In genomic region chr7:100871892-100872291, GRCm38 (mm10) we compare ENCODE assay signal across 16 mouse cellular contexts. TPM values are rescaled to one million over a fixed set of nuclear protein-coding genes. Genes with fewer than 3 reads are reported as not detected.
A peak's percentile ranks its signal among the peaks of the same experiment; 100 is the strongest.
DNase-seq lines count a peak whose midpoint lies in the region; ATAC-seq and TF ChIP-seq lines count a peak whose summit lies in the region.
"Had no signal": no experiment of that assay in that cellular context is flagged by ENCODE, and none has a peak within 500 bp of the region (broad histone marks: within the 10 kb centered on the region; RNA-seq: fewer than 3 reads in every experiment).

No protein-coding gene starts in this region.

- no peaks in the 10 kb centered on the region for H3K4me1 ChIP-seq in lung, postnatal 0 days (ENCODE audit: insufficient read depth, low read depth, low read length)
- H3K4me1 ChIP-seq: forebrain, embryonic 13.5 days; hindbrain, embryonic 12.5 days; neural tube, embryonic 12.5 days; stomach, embryonic 15.5 days had no signal

- no peak overlapping the region for H3K9ac ChIP-seq in lung, postnatal 0 days (replicated peaks; ENCODE audit: low read depth)
- H3K9ac ChIP-seq: forebrain, embryonic 13.5 days; hindbrain, embryonic 12.5 days; limb, embryonic 13.5 days; neural tube, embryonic 12.5 days; stomach, embryonic 15.5 days had no signal

- no peak for TF ChIP-seq EP300 in lung, postnatal 0 days (IDR thresholded peaks at IDR 0.05)

- WGBS in lung, postnatal 0 days = 60% methylated on average over 5 of the region's 5 CpGs

- ATAC-seq in lung, postnatal 0 days = no peak
- ATAC-seq: forebrain, embryonic 13.5 days had no signal

- no peak overlapping the region for H3K4me3 ChIP-seq in gastrocnemius, adult 2 months
- no peak overlapping the region for H3K4me3 ChIP-seq in lung, postnatal 0 days (ENCODE audit: low read depth, low read length)
- H3K4me3 ChIP-seq: forebrain, embryonic 13.5 days; hindbrain, embryonic 12.5 days; limb, embryonic 13.5 days; neural tube, embryonic 12.5 days; stomach, embryonic 15.5 days had no signal

- H3K27ac ChIP-seq in gastrocnemius, adult 2 months = no peak overlapping the region
- no peak overlapping the region for H3K27ac ChIP-seq in lung, postnatal 0 days (ENCODE audit: low read length)
- H3K27ac ChIP-seq: forebrain, embryonic 13.5 days; hindbrain, embryonic 12.5 days; limb, embryonic 13.5 days; neural tube, embryonic 12.5 days; stomach, embryonic 15.5 days had no signal

- H3K9me3 ChIP-seq in lung, postnatal 0 days (ENCODE audit: low read length) = no peaks in the 10 kb centered on the region
- H3K9me3 ChIP-seq: forebrain, embryonic 13.5 days; hindbrain, embryonic 12.5 days; limb, embryonic 13.5 days; neural tube, embryonic 12.5 days; stomach, embryonic 15.5 days had no signal

- no peaks in the 10 kb centered on the region for H3K27me3 ChIP-seq in lung, postnatal 0 days (replicated peaks; ENCODE audit: insufficient read depth, low read length)
- H3K27me3 ChIP-seq: CH12.LX; forebrain, embryonic 13.5 days; hindbrain, embryonic 12.5 days; limb, embryonic 13.5 days; neural tube, embryonic 12.5 days; stomach, embryonic 15.5 days had no signal

- no peak overlapping the region for H3K4me2 ChIP-seq in lung, postnatal 0 days (replicated peaks; ENCODE audit: low read depth, low read length)
- H3K4me2 ChIP-seq: forebrain, embryonic 13.5 days; hindbrain, embryonic 12.5 days; limb, embryonic 13.5 days; neural tube, embryonic 12.5 days; stomach, embryonic 15.5 days had no signal

- no peak for TF ChIP-seq CTCF in gastrocnemius, adult 2 months (IDR thresholded peaks at IDR 0.05)
- no peak for TF ChIP-seq CTCF in lung, postnatal 0 days (IDR thresholded peaks at IDR 0.05)

- DNase-seq in gastrocnemius, adult 2 months = peak; percentile 45
- no peak for DNase-seq in gastrocnemius, postnatal 36 days
- DNase-seq in lung, postnatal 36 days = peak; percentile 33
- no peak for DNase-seq in lung, postnatal 0 days (ENCODE audit: low spot score)
- peak; percentile 56 to 64 for DNase-seq in heart, postnatal 10 days
- DNase-seq in kidney, postnatal 36 days = peak; percentile 47 to 63
- DNase-seq in frontal cortex, adult 2 months (ENCODE audit: extremely low spot score in 1 of 2, low spot score in 1 of 2) = no peak
- DNase-seq in layer of hippocampus, adult 18-20 months (ENCODE audit: low spot score in 2 of 2) = no peak
- DNase-seq: cerebellum, adult 9-10 months; retina, postnatal 1 day had no signal

- intact Hi-C loops in gastrocnemius, adult 2 months (cut with DNase I) = no loop called here
- intact Hi-C loops in gastrocnemius, postnatal 36 days (cut with DNase I) = no loop called here
- intact Hi-C loops in heart, postnatal 10 days (cut with DNase I) = no loop called here

- peaks cover 19% of the 10 kb centered on the region for H3K36me3 ChIP-seq in lung, postnatal 0 days (ENCODE audit: insufficient read depth, low read length)

RNA-seq across cellular contexts. Expression of gene Relt, which starts 8.6 kb away (rescaled TPM):
- total RNA-seq in gastrocnemius, adult 2 months (2021) = 10 to 100 TPM in 1 of 2 experiments, 1 to 10 TPM in 1; 9.5 to 19.8 TPM
- 10 to 100 TPM in 1 of 2 experiments, 1 to 10 TPM in 1; 5.3 to 12.2 TPM for total RNA-seq in gastrocnemius, postnatal 36 days (2021)
- 2.8 and 3.8 TPM in 2 replicates for polyA plus RNA-seq in lung, postnatal 0 days (2015; fragmentation: Nextera tagmentation; extraction: Ambion mirVana)
- total RNA-seq in heart, postnatal 10 days (2021) = 1 to 10 TPM; 4.0 to 4.6 TPM
- polyA plus RNA-seq in frontal cortex, adult 2 months (2012; rRNA removed) = 12.2 and 12.4 TPM in 2 replicates
- 10 to 100 TPM; 11.5 to 13.7 TPM for total RNA-seq in layer of hippocampus, adult 18-20 months (2021)

Comparison
In these comparisons a context has a peak if more than half of its experiments do, and no peak if none do; other contexts are left out.
1. DNase-seq: peak in gastrocnemius, adult 2 months (single experiment), lung, postnatal 36 days (single experiment), heart, postnatal 10 days (2 of 2) and kidney, postnatal 36 days (2 of 2); none in gastrocnemius, postnatal 36 days (0 of 2), lung, postnatal 0 days (single experiment), frontal cortex, adult 2 months (0 of 2) and layer of hippocampus, adult 18-20 months (0 of 2).